Mouse (Mus musculus) kidney, adult 8-10 months (tissue): ENCODE measurements around the gene Rapgef4.
"Not testable (repeated sequence)": the region's sequence is repeated elsewhere in the genome, so short reads cannot be mapped to it uniquely, and the experiment has no call there.

Experiments used
- DNase-seq, 2 experiments: peaks; one replicate each; pipeline ENCODE4 v3.0.0; 2022

The Rapgef4 gene

DNA sequence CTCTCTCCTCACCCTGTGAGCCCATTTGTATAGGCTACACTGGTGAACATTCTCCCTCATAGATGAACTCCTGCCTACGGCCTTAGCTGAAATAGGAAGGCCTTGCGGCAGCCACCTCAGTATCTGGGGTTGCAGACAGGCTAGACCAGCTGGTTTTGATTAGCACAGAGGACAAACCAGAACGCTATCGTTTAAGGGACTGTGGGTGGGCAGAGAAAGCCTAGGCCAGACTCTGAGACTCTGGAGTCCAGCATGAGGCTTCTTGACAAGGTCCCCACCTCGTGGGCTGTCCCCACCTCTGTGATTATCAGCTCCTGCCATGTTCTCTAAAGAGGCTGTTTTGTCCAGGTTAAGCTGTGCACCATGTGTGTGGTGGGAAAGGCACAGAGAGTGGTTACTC is 142.8 kb downstream of the Rapgef4 start:
- no peak for DNase-seq

- no peak for DNase-seq
These were observed 144.7 kb downstream of the Rapgef4 start for GRCm38 (mm10) chr2:72125786-72126185.

DNA sequence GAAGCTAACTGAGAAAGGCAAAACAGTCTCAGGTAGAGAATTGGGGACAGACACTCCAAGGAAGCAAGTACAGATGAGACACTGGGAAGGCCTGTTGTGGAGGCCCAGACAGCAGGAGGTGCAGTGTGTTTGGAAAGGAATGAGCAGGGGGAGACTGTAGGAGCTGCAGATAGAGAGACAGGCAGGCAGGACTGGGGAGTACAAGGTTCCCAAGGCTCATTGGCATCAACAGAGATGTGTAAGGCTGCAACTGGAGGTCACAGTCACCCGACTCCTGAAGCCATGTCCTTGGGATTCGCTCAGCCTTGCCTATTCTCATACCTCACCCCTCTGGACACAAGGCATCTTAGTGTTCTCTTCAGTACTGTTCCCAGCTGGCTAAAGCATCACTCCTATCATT is 145.4 kb downstream of the Rapgef4 start:
- DNase-seq: no peak

DNA sequence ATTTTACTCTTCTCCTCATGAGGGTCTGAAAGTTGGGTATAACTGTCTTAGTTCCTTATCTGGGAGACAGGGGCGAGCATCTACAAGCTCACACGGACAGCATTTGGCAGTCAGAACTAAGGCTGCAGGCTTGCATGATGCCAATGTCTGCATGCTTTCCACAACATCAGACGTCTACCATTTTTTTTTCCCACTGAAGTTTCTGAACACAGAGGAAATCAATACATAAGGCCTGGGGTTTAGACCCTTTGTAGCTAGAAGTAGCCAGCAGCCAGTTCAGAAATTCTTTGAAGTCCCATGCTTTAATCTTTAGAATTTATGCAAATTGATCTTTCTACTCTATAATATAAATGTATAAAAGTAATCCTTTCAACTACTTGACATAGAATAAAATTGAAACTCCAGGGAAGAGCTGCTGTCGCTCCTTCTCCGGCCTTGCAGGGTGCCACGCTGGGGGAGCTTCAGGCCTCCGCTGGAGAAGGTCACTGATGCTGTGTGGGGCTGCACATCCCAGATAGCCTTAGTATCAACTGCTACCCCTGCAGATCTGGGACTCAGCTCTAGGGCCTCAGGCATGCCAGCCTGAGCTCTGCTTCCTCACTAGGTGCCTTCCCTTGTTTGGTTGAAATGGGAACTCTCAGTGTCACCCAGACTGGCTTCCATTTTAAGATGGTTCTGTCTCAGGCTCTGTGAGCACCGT is 148.7 kb downstream of the Rapgef4 start:
- DNase-seq: no peak

- no peak for DNase-seq
These were observed 151.2 kb downstream of the Rapgef4 start for GRCm38 (mm10) chr2:72132222-72132621.

DNA sequence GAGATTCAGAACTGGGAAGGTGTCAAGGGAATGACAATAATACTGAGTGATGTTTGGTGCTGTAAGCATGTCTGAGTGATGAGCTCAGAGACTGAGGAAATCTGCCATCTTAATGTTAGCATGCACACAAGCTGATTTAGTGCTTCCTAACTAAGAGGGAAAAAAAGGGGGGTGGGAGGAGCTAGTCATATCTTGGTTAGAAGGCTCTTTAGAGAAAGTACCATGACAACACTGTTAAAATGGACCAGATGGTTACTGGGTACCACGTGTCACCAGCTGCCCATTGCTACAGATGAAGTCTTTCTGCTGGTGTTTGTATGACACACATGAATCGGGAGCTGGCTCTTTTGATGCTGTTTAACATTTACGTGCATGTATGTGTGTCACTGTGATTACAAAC is 155.0 kb downstream of the Rapgef4 start:
- no peak for DNase-seq

GRCm38 (mm10) chr2:72136486-72137264 is 155.6 kb downstream of the Rapgef4 start:
- DNase-seq: no peak

DNA sequence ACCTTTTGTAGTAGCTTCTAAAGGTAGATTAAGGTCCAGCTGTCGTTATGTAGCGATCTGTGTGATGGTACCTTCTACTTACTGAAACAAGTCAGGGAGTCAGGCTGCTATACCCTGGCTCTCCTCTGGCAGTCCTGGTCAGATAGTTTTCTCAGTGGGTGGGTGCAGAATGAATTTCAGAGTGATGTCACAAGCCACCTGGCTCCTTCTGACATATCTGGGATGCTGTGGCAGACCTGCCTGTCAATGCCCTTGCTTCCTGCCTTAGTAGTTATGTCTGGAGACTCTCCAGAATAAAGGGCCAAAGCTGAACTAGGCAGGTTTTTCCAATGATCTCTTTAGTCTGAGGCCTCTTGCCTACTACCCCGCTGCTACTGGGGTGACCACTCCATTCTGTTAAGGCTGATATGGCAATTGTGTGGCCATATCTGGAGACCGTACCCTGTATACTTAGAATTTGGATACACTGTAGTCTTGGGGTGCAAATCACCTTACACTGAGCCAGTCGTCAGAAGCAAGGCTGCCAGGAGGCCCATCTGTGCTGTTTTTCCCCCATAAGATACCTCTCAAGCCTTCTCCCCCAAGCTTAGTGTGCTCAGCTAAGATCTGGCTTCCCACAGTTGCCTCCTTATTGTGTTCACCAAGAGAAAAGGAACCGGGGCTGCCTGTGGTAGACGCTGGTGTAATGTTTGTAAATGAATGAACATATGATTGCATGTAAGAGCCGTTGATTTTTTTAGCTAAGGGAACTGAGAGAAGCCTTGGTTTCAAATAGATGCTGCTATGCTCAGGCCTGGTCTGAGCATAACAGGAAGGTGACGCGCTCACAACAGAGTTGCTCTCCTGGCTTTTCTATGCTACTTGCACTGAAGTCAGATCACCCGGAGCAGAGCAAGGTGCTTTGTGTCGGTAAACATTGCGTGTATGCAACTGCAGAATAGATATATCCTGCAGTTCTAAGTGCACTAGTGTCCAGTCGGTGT is 159.1 kb downstream of the Rapgef4 start:
- DNase-seq: no peak

DNA sequence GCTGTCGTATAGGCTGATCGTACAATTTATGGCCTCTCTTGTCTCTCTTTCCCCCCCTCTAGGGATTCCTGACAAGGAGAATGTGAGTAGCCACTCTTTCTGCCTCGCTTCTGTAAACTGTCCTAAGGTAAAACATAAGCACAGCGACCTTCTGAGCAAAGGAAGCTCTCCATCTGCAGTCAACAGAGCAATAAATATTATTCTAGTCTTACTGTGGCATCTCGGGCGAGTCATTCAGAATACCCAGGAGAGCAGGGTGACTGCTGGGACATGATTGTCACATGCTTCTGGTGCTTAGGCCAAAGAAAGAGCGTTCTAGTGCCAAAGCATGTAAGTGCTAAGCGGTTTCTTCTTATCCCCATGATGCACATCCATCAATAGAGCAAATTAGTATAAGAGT is 160.1 kb downstream of the Rapgef4 start:
- no peak for DNase-seq

DNA sequence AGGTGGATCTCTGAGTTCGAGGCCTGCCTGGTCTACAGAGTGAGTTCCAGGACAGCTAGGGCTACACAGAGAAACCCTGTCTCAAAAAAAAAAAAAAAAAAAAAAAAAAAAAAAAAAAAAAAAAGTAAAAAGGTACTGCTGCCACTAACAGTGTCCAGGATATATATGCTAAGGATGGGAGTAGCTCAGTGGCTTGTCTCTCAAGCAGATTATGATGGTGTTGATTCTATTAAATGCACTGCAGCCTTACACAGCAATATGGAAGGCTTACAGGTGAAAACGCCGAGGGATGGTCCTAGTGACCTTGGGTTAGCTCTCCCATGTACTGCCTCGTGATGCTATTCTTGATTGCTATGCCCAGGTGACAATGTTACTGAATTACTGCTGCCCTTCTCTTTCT is 160.7 kb downstream of the Rapgef4 start:
- DNase-seq: not testable (repeated sequence)

- no peak for DNase-seq
These were observed 162.4 kb downstream of the Rapgef4 start for GRCm38 (mm10) chr2:72143413-72143812.

- no peak for DNase-seq
These were observed 163.6 kb downstream of the Rapgef4 start for GRCm38 (mm10) chr2:72144576-72145200.

DNA sequence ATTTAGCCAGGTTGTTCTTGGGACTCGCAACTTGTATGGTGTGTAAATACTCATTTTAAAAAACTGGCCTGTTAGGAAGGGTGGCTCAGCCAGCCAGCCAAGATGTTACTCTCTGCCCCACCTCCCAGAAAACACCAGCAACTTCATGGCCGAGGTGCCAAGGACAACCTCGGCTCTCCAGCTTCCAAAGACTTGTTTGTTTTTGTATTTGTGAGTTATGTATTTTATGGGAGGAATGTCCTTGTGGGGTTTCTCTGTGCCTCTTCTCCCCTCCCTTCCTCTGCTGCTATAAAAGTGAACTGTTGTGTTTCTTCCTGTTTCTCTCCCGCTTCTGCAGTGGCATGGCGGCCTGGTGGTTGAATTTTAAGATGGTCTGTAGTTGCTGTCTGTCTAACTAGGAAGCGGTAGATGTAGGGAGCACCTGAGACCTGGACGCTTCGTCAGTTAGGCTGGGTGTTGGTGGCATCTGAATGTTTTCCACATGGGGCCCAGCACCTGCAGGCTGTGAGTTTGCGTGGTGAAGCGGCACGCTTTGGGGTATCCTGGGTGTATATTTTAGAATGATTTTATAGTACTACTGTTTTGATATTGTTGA is 164.3 kb downstream of the Rapgef4 start:
- no peak for DNase-seq

DNA sequence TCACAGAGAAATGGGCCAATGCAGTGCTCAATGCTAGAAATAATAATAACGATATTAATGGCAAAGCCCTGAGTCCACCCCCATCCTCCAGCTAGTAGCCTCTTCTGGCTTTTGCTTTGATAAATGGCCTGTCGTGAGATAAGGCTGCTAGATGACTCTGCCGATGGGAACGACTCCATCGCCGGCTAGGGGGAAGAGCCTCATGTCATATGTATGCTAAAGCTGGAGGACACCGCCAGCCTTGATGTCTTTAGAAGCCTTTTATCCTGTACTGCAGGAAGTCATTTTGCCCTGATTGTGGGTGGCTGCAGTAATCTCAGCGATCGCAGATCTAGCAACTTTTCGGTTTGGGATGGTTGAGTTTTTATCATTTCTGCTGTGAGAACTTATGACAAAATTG is 165.0 kb downstream of the Rapgef4 start:
- no peak for DNase-seq

DNA sequence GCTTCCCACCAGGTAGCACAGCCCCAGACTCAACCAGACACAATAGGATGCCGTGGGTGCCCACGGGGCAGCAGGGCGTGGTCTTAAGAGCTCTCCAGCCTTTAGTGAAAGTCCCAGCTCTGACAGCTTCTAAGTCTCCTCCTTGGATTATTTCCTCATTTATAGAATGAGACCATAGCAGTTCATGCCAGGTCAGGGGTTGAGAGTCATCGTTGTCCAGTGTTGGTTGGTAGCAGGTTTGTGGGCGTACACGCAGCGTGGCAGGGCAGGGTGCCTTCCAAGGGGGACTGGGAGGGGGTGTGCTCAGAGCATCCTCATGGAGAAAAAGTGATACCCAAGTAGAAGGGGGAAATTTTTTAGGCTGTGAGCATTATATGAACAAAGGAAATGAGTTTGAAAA is 166.2 kb downstream of the Rapgef4 start:
- DNase-seq: no peak

- DNase-seq: no peak
These were observed 166.7 kb downstream of the Rapgef4 start for GRCm38 (mm10) chr2:72147695-72148094.

DNA sequence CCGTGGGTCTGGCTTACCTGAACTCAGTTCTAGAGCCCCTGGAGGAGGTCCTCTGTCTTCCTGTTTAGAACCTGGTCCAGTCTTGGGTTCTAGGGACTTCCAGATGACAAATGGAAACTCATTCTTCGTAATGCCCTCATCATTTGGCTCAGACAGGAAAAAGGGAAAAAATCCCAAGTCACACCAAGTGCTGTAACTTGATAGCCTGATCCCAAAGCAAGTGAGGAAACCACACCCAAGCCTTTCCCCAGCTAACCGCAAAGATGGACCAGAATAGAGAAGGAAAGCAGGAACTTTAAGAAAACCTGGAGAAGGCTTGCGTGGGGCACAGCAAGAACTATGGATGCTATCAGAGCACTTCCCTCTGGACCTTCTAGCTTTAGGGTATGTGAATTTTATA is 167.6 kb downstream of the Rapgef4 start:
- peak in 1 of 2 experiments; percentile 26 for DNase-seq

- DNase-seq: peak; percentile 24 to 58
These were observed 168.0 kb downstream of the Rapgef4 start for GRCm38 (mm10) chr2:72149059-72149458.

GRCm38 (mm10) chr2:72151792-72152554 is 170.9 kb downstream of the Rapgef4 start:
- no peak for DNase-seq

DNA sequence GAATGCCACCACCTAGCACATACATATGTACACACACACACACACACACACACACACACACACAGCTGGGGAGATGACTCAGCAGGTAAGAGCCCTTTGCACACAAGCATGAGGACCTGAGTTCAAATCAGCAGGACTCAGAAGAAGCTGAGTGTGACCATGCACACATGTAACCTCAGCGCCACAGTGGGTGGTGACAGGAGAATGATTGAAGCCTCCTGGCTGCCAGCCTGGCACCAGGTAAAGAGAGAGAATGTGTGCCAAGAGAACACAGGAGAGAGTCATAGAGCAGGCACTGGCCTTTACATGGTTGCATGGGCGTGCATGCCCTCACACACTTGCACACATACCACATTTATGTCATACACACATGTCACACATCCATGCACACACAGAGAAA is 171.7 kb downstream of the Rapgef4 start:
- DNase-seq: no peak

- no peak for DNase-seq
These were observed 172.8 kb downstream of the Rapgef4 start for GRCm38 (mm10) chr2:72153851-72154250.
